In genomic region chr8:77842392-77843139, GRCm38 (mm10) we compare ENCODE assay signal across 16 mouse cellular contexts.
A peak's percentile ranks its signal among the peaks of the same experiment; 100 is the strongest.
DNase-seq lines count a peak whose midpoint lies in the region; ATAC-seq lines count a peak whose summit lies in the region.
"Had no signal": no experiment of that assay in that cellular context is flagged by ENCODE, and none has a peak within 500 bp of the region (broad histone marks: within the 10 kb centered on the region; RNA-seq: fewer than 3 reads in every experiment).

No protein-coding gene starts in this region.

- H3K27ac ChIP-seq in kidney, embryonic 15.5 days = peak overlapping the region; percentile 54; the same call in 1 of the 2 replicates
- H3K27ac ChIP-seq in neural tube, embryonic 15.5 days (replicated peaks) = no peak overlapping the region
- H3K27ac ChIP-seq in embryonic facial prominence, embryonic 13.5 days = peak overlapping the region; percentile 55; the same call in 1 of the 2 replicates
- H3K27ac ChIP-seq in intestine, embryonic 15.5 days = no peak overlapping the region
- no peak overlapping the region for H3K27ac ChIP-seq in hindbrain, embryonic 14.5 days

- no peak overlapping the region for H3K4me2 ChIP-seq in kidney, embryonic 15.5 days
- H3K4me2 ChIP-seq in neural tube, embryonic 15.5 days = no peak overlapping the region
- 0 out of 2 replicates have a peak overlapping the region, but pooled peaks have one; percentile 7 for H3K4me2 ChIP-seq in embryonic facial prominence, embryonic 13.5 days
- no peak overlapping the region for H3K4me2 ChIP-seq in intestine, embryonic 15.5 days (replicated peaks)
- H3K4me2 ChIP-seq in hindbrain, embryonic 14.5 days (replicated peaks) = no peak overlapping the region
- H3K4me2 ChIP-seq: heart, embryonic 12.5 days had no signal

- H3K36me3 ChIP-seq in kidney, embryonic 15.5 days = no peaks in the 10 kb centered on the region
- H3K36me3 ChIP-seq in neural tube, embryonic 15.5 days = no peaks in the 10 kb centered on the region
- H3K36me3 ChIP-seq in embryonic facial prominence, embryonic 13.5 days = no peaks in the 10 kb centered on the region
- no peaks in the 10 kb centered on the region for H3K36me3 ChIP-seq in intestine, embryonic 15.5 days
- H3K36me3 ChIP-seq in hindbrain, embryonic 14.5 days (replicated peaks; ENCODE audit: control insufficient read depth, insufficient read depth) = no peaks in the 10 kb centered on the region
- H3K36me3 ChIP-seq: heart, embryonic 12.5 days had no signal

- 9% methylated on average over 7 of the region's 7 CpGs for WGBS in kidney, embryonic 15.5 days
- 74% methylated on average over 7 of the region's 7 CpGs for WGBS in neural tube, embryonic 15.5 days
- 28% methylated on average over 7 of the region's 7 CpGs for WGBS in embryonic facial prominence, embryonic 13.5 days
- WGBS in intestine, embryonic 15.5 days = 34% methylated on average over 7 of the region's 7 CpGs
- 80% methylated on average over 7 of the region's 7 CpGs for WGBS in hindbrain, embryonic 14.5 days

- H3K9me3 ChIP-seq in kidney, embryonic 15.5 days (replicated peaks) = no peaks in the 10 kb centered on the region
- no peaks in the 10 kb centered on the region for H3K9me3 ChIP-seq in neural tube, embryonic 15.5 days (replicated peaks)
- no peaks in the 10 kb centered on the region for H3K9me3 ChIP-seq in embryonic facial prominence, embryonic 13.5 days
- H3K9me3 ChIP-seq in intestine, embryonic 15.5 days = no peaks in the 10 kb centered on the region
- no peaks in the 10 kb centered on the region for H3K9me3 ChIP-seq in hindbrain, embryonic 14.5 days (ENCODE audit: control insufficient read depth, low read length)
- H3K9me3 ChIP-seq: heart, embryonic 12.5 days had no signal

- H3K4me1 ChIP-seq in kidney, embryonic 15.5 days = peaks cover 10% of the 10 kb centered on the region
- H3K4me1 ChIP-seq in neural tube, embryonic 15.5 days = no peaks in the 10 kb centered on the region
- peaks cover 9% of the 10 kb centered on the region; the same call in 1 of the 2 replicates for H3K4me1 ChIP-seq in embryonic facial prominence, embryonic 13.5 days
- no peaks in the 10 kb centered on the region for H3K4me1 ChIP-seq in intestine, embryonic 15.5 days (replicated peaks)
- H3K4me1 ChIP-seq in hindbrain, embryonic 14.5 days (replicated peaks; ENCODE audit: control insufficient read depth, insufficient read depth, low read length) = no peaks in the 10 kb centered on the region
- H3K4me1 ChIP-seq: heart, embryonic 12.5 days; megakaryocyte, embryonic 14.5 days had no signal

- H3K9ac ChIP-seq in kidney, embryonic 15.5 days = no peak overlapping the region
- H3K9ac ChIP-seq in neural tube, embryonic 15.5 days (replicated peaks) = no peak overlapping the region
- H3K9ac ChIP-seq in embryonic facial prominence, embryonic 13.5 days = no peak overlapping the region
- no peak overlapping the region for H3K9ac ChIP-seq in intestine, embryonic 15.5 days
- no peak overlapping the region for H3K9ac ChIP-seq in hindbrain, embryonic 14.5 days
- H3K9ac ChIP-seq: heart, embryonic 12.5 days had no signal

- no peaks in the 10 kb centered on the region for H3K27me3 ChIP-seq in kidney, embryonic 15.5 days
- no peaks in the 10 kb centered on the region for H3K27me3 ChIP-seq in neural tube, embryonic 15.5 days (replicated peaks)
- no peaks in the 10 kb centered on the region for H3K27me3 ChIP-seq in embryonic facial prominence, embryonic 13.5 days
- no peaks in the 10 kb centered on the region for H3K27me3 ChIP-seq in intestine, embryonic 15.5 days (replicated peaks)
- H3K27me3 ChIP-seq in hindbrain, embryonic 14.5 days (ENCODE audit: control insufficient read depth, insufficient read depth, low read length) = no peaks in the 10 kb centered on the region
- H3K27me3 ChIP-seq: heart, embryonic 12.5 days; megakaryocyte, embryonic 14.5 days had no signal

- H3K4me3 ChIP-seq in kidney, embryonic 15.5 days (replicated peaks) = no peak overlapping the region
- no peak overlapping the region for H3K4me3 ChIP-seq in neural tube, embryonic 15.5 days (replicated peaks)
- H3K4me3 ChIP-seq in embryonic facial prominence, embryonic 13.5 days = no peak overlapping the region
- no peak overlapping the region for H3K4me3 ChIP-seq in intestine, embryonic 15.5 days (replicated peaks)
- H3K4me3 ChIP-seq in hindbrain, embryonic 14.5 days (replicated peaks; ENCODE audit: low read length) = no peak overlapping the region
- H3K4me3 ChIP-seq: heart, embryonic 12.5 days; megakaryocyte, embryonic 14.5 days had no signal

- ATAC-seq in kidney, embryonic 15.5 days (replicated peaks; ENCODE audit: low FRiP score) = peak; percentile 73
- no peak for ATAC-seq in neural tube, embryonic 15.5 days (ENCODE audit: low FRiP score)
- ATAC-seq in embryonic facial prominence, embryonic 13.5 days (ENCODE audit: insufficient number of reproducible peaks, insufficient read depth, low FRiP score, low TSS enrichment, low read depth) = no peak
- no peak for ATAC-seq in intestine, embryonic 15.5 days
- no peak for ATAC-seq in hindbrain, embryonic 14.5 days (ENCODE audit: low FRiP score)

- DNase-seq in kidney, adult 11 months = no peak
- peak; percentile 25 for DNase-seq in neural tube, embryonic 10.5 days (ENCODE audit: extremely low spot score, low spot score)
- DNase-seq in cerebellum, postnatal 4 days (ENCODE audit: low spot score in 2 of 2) = no peak
- DNase-seq in hindbrain, embryonic 14.5 days (ENCODE audit: low spot score) = no peak
- DNase-seq: cerebellum, adult 18-20 months; heart, postnatal 36 days; left cerebral cortex, postnatal 4 days; right cerebral cortex, adult 18-20 months; spleen, adult 18-20 months; thymus, postnatal 25 days had no signal

Comparison
In these comparisons a context has a peak if more than half of its experiments do, and no peak if none do; other contexts are left out.
1. H3K27ac ChIP-seq: peak in kidney, embryonic 15.5 days (single experiment) and embryonic facial prominence, embryonic 13.5 days (single experiment); none in neural tube, embryonic 15.5 days (single experiment), intestine, embryonic 15.5 days (single experiment) and hindbrain, embryonic 14.5 days (single experiment).